Mouse (Mus musculus): ENCODE results near the gene Gm13306. TPM values are rescaled to one million over a fixed set of nuclear protein-coding genes. Genes with fewer than 3 reads are reported as not detected.
"Not testable (repeated sequence)": the region's sequence is repeated elsewhere in the genome, so short reads cannot be mapped to it uniquely, and the experiment has no call there.

The Gm13306 gene
- polyA plus RNA-seq (2014; fragmentation: Nextera tagmentation; extraction: Ambion mirVana) = not detected in 2 replicates

DNA sequence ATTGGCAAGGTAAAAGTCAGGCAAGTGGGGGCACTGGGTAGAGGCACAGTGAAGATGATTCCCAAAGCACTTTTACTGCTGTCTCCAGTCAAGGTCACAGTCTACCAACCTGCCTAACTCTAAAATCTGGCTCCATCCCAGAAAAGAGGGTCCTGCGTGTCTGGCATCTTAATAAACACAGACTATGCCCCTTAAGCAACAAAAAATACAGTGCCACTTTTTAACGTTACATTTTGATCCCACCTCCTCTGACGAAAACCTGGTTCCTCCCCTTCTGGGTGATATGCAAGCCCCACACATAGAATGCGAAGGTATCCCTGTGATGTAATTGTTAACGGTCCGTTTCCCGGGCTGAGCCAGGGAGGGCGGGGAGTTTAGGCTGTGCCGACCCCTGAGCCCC is at the start of gene Gm13306:
Gm13306 (plus strand) TSS at position 301 of the 400 bp plus-strand sequence.
- H3K9me3 ChIP-seq (ENCODE audit: control insufficient read depth, low read depth, low read length); H3K4me2 ChIP-seq (replicated peaks; ENCODE audit: low read depth, low read length); ATAC-seq (ENCODE audit: insufficient number of reproducible peaks, insufficient read depth, low FRiP score, low read depth); H3K4me3 ChIP-seq (ENCODE audit: low read depth, low read length); H3K27me3 ChIP-seq (ENCODE audit: control insufficient read depth, insufficient read depth, low read length); H3K36me3 ChIP-seq (ENCODE audit: control insufficient read depth, insufficient read depth, low read length); H3K9ac ChIP-seq (replicated peaks; ENCODE audit: low read depth, low read length); H3K4me1 ChIP-seq (ENCODE audit: control insufficient read depth, insufficient read depth, low read length); H3K27ac ChIP-seq (ENCODE audit: low read length): not testable (repeated sequence)
- WGBS = no CpG with 5 or more reads among the region's 9 CpGs

DNA sequence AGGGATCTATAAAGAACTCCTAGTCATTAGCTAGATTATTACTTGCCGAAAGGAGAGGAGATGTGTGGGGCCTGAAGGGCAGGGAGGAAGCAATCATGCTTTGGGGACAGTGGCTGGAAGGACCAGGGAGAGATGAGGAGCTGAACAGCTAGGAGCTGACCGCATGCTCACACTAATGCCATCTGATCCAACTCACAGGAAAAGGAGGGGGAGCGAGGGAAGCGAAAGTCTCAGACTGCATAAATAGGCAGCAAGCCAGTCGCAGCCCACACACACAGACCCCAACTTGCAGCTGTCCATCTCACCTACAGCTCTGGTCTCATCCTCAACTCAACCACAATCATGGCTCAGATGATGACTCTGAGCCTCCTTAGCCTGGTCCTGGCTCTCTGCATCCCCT is 38.7 kb upstream of the Gm13306 start, which contains the start of gene Gm13304:
Gm13304 (plus strand) TSS at position 301 of the 400 bp plus-strand sequence.
- not testable (repeated sequence) for H3K9ac ChIP-seq (replicated peaks; ENCODE audit: low read depth, low read length); H3K4me1 ChIP-seq (ENCODE audit: control insufficient read depth, insufficient read depth, low read length); H3K4me3 ChIP-seq (ENCODE audit: low read depth, low read length); H3K9me3 ChIP-seq (ENCODE audit: control insufficient read depth, low read depth, low read length); H3K4me2 ChIP-seq (replicated peaks; ENCODE audit: low read depth, low read length); H3K27me3 ChIP-seq (ENCODE audit: control insufficient read depth, insufficient read depth, low read length); ATAC-seq (ENCODE audit: insufficient number of reproducible peaks, insufficient read depth, low FRiP score, low read depth); H3K27ac ChIP-seq (ENCODE audit: low read length); H3K36me3 ChIP-seq (ENCODE audit: control insufficient read depth, insufficient read depth, low read length)
- no CpG with 5 or more reads among the region's 5 CpGs for WGBS

DNA sequence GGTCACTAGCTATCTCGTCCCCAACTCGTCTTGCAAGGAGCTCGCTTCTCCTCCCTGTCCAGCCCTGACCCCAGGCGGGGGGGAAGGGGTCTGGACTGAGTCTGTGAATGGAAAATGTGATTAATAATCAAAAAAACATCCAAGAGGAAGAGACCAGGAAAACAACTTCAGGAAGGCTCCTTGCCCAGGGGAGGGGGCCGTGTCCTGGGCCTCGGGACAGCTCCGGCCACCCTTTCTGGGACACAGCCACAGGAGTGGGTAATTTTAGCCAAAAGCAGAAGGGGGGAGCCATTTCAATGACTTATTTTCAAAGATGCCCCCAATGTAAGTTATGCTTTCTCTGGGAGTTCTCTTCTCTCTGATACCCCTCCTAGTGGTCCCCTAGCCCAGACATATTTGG is 15.3 kb downstream of the Gm13306 start, which contains the start of gene Gm13305:
Gm13305 (minus strand) TSS at position 101 of the 400 bp plus-strand sequence.
- not testable (repeated sequence) for H3K9me3 ChIP-seq (ENCODE audit: control insufficient read depth, low read depth, low read length); H3K4me1 ChIP-seq (ENCODE audit: control insufficient read depth, insufficient read depth, low read length); H3K4me2 ChIP-seq (replicated peaks; ENCODE audit: low read depth, low read length); H3K27me3 ChIP-seq (ENCODE audit: control insufficient read depth, insufficient read depth, low read length); ATAC-seq (ENCODE audit: insufficient number of reproducible peaks, insufficient read depth, low FRiP score, low read depth); H3K9ac ChIP-seq (replicated peaks; ENCODE audit: low read depth, low read length); H3K27ac ChIP-seq (ENCODE audit: low read length); H3K36me3 ChIP-seq (ENCODE audit: control insufficient read depth, insufficient read depth, low read length); H3K4me3 ChIP-seq (ENCODE audit: low read depth, low read length)
- no CpG with 5 or more reads among the region's 7 CpGs for WGBS

DNA sequence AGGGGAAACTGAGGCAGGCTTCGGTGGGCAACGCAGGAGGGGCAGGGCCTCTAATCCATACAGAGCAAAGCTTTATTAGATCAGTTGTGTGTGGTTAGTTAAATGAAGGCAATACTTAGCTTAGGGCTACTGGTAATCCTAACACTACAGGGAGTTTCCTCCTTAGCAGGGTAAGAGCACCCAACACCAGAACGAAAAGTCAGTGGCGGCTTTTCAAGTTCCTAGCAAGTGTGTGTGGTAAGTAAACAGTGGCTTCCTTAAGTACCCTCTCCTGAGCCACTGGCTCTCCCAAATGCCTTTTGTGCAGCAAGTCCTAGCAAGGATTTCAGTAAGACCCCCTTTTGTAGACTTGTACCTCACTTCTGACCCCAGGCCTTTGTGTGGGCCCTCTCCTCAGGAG is 25.0 kb downstream of the Gm13306 start:
- H3K27me3 ChIP-seq (ENCODE audit: control insufficient read depth, insufficient read depth, low read length); H3K4me3 ChIP-seq (ENCODE audit: low read depth, low read length); ATAC-seq (ENCODE audit: insufficient number of reproducible peaks, insufficient read depth, low FRiP score, low read depth); H3K9ac ChIP-seq (replicated peaks; ENCODE audit: low read depth, low read length); H3K27ac ChIP-seq (ENCODE audit: low read length); H3K36me3 ChIP-seq (ENCODE audit: control insufficient read depth, insufficient read depth, low read length); H3K9me3 ChIP-seq (ENCODE audit: control insufficient read depth, low read depth, low read length); H3K4me2 ChIP-seq (replicated peaks; ENCODE audit: low read depth, low read length); H3K4me1 ChIP-seq (ENCODE audit: control insufficient read depth, insufficient read depth, low read length): not testable (repeated sequence)
- WGBS = no CpG with 5 or more reads among the region's 4 CpGs

- H3K9me3 ChIP-seq (ENCODE audit: control insufficient read depth, low read depth, low read length); H3K27ac ChIP-seq (ENCODE audit: low read length); H3K4me2 ChIP-seq (replicated peaks; ENCODE audit: low read depth, low read length); ATAC-seq (ENCODE audit: insufficient number of reproducible peaks, insufficient read depth, low FRiP score, low read depth); H3K27me3 ChIP-seq (ENCODE audit: control insufficient read depth, insufficient read depth, low read length); H3K9ac ChIP-seq (replicated peaks; ENCODE audit: low read depth, low read length); H3K36me3 ChIP-seq (ENCODE audit: control insufficient read depth, insufficient read depth, low read length); H3K4me3 ChIP-seq (ENCODE audit: low read depth, low read length); H3K4me1 ChIP-seq (ENCODE audit: control insufficient read depth, insufficient read depth, low read length): not testable (repeated sequence)
- WGBS = no CpG with 5 or more reads among the region's 31 CpGs
These were observed 30.3 kb downstream of the Gm13306 start for GRCm38 (mm10) chr4:42183234-42184197.

GRCm38 (mm10) chr4:42184324-42184979 is 31.2 kb downstream of the Gm13306 start:
- H3K9ac ChIP-seq (replicated peaks; ENCODE audit: low read depth, low read length); H3K4me2 ChIP-seq (replicated peaks; ENCODE audit: low read depth, low read length); H3K27ac ChIP-seq (ENCODE audit: low read length); H3K9me3 ChIP-seq (ENCODE audit: control insufficient read depth, low read depth, low read length); H3K4me3 ChIP-seq (ENCODE audit: low read depth, low read length); H3K27me3 ChIP-seq (ENCODE audit: control insufficient read depth, insufficient read depth, low read length); ATAC-seq (ENCODE audit: insufficient number of reproducible peaks, insufficient read depth, low FRiP score, low read depth); H3K4me1 ChIP-seq (ENCODE audit: control insufficient read depth, insufficient read depth, low read length); H3K36me3 ChIP-seq (ENCODE audit: control insufficient read depth, insufficient read depth, low read length): not testable (repeated sequence)
- WGBS = no CpG with 5 or more reads among the region's 58 CpGs

DNA sequence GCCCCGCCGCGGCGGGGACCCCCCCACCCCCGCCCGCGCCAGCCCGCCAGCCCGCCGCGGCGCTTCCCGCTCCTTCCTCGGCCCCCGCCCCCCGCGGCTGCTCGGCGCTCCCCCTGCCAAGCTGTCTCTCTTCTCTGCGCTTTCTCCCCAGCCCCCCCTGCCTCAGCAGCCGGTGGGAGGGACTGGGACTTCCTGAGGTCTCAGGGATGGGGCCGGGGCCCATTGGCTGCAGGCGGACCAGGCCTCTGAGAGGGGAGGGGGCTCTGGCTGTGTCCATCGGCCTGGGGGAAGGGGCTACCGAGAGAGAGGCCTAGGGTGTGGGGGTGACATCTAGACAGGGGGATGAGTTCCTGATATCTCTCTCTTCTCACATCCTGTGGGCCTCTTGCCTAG is 31.7 kb downstream of the Gm13306 start:
- no CpG with 5 or more reads among the region's 25 CpGs for WGBS
- not testable (repeated sequence) for H3K27me3 ChIP-seq (ENCODE audit: control insufficient read depth, insufficient read depth, low read length); H3K4me3 ChIP-seq (ENCODE audit: low read depth, low read length); H3K4me2 ChIP-seq (replicated peaks; ENCODE audit: low read depth, low read length); H3K36me3 ChIP-seq (ENCODE audit: control insufficient read depth, insufficient read depth, low read length); H3K9ac ChIP-seq (replicated peaks; ENCODE audit: low read depth, low read length); ATAC-seq (ENCODE audit: insufficient number of reproducible peaks, insufficient read depth, low FRiP score, low read depth); H3K9me3 ChIP-seq (ENCODE audit: control insufficient read depth, low read depth, low read length); H3K4me1 ChIP-seq (ENCODE audit: control insufficient read depth, insufficient read depth, low read length); H3K27ac ChIP-seq (ENCODE audit: low read length)
